Mouse (Mus musculus) frontal cortex, adult (tissue): ENCODE measurements around the gene Dna2.
"Not testable (repeated sequence)": the region's sequence is repeated elsewhere in the genome, so short reads cannot be mapped to it uniquely, and the experiment has no call there.

Experiments
- ATAC-seq: cut with Nextera tagmentation; 2 replicates; pipeline ENCODE4 v1.9.2; 2017; ENCODE audit warnings: mild to moderate bottlenecking, moderate library complexity, mixed read lengths; ENCODE audit not compliant: low TSS enrichment

The Dna2 gene

GRCm38 (mm10) chr10:62946738-62947471 lies at the start of gene Dna2:
Gene Dna2 (plus strand): TSS chr10:62947026.
- ATAC-seq, result peak; percentile 97

GRCm38 (mm10) chr10:62897437-62897836 lies 49.4 kb upstream of the Dna2 start:
- no peak for ATAC-seq

GRCm38 (mm10) chr10:62898061-62898460 lies 48.8 kb upstream of the Dna2 start:
- no peak for ATAC-seq

- no peak for ATAC-seq
These were observed 46.7 kb upstream of the Dna2 start for GRCm38 (mm10) chr10:62900144-62900543.

GRCm38 (mm10) chr10:62901826-62902225 lies 45.0 kb upstream of the Dna2 start:
- no peak for ATAC-seq

GRCm38 (mm10) chr10:62902829-62903228 lies 44.0 kb upstream of the Dna2 start:
- ATAC-seq, result no peak

GRCm38 (mm10) chr10:62906336-62906735 lies 40.5 kb upstream of the Dna2 start:
- no peak for ATAC-seq

- ATAC-seq, result not testable (repeated sequence)
These were observed 37.9 kb upstream of the Dna2 start, which contains the start of gene Tet1 for GRCm38 (mm10) chr10:62908896-62909295. Gene Tet1 (minus strand): TSS chr10:62908996.

GRCm38 (mm10) chr10:62911120-62911519 lies 35.7 kb upstream of the Dna2 start:
- no peak for ATAC-seq

- no peak for ATAC-seq
These were observed 27.8 kb upstream of the Dna2 start for GRCm38 (mm10) chr10:62918985-62919384.

GRCm38 (mm10) chr10:62919925-62920765 lies 26.7 kb upstream of the Dna2 start, which contains the start of gene Slc25a16:
Gene Slc25a16 (plus strand): TSS chr10:62920633.
- peak; percentile 95 for ATAC-seq

- peak; percentile 60 for ATAC-seq
These were observed 26.1 kb upstream of the Dna2 start for GRCm38 (mm10) chr10:62920766-62921156.

GRCm38 (mm10) chr10:62924096-62924635 lies 22.7 kb upstream of the Dna2 start:
- no peak for ATAC-seq

GRCm38 (mm10) chr10:62932381-62932780 lies 14.4 kb upstream of the Dna2 start:
- ATAC-seq, result no peak

- ATAC-seq, result no peak
These were observed 1.7 kb upstream of the Dna2 start for GRCm38 (mm10) chr10:62944975-62945580.

- no peak for ATAC-seq
These were observed 1.7 kb downstream of the Dna2 start for GRCm38 (mm10) chr10:62948551-62948950.

- no peak for ATAC-seq
These were observed 17.1 kb downstream of the Dna2 start for GRCm38 (mm10) chr10:62963956-62964355.

GRCm38 (mm10) chr10:62965796-62966195 lies 19.0 kb downstream of the Dna2 start:
- no peak for ATAC-seq

GRCm38 (mm10) chr10:62966291-62966690 lies 19.5 kb downstream of the Dna2 start:
- ATAC-seq, result no peak

GRCm38 (mm10) chr10:62971821-62972220 lies 25.0 kb downstream of the Dna2 start:
- ATAC-seq, result peak; percentile 23; the same call in 1 of the 2 replicates

GRCm38 (mm10) chr10:62979667-62980038 lies 32.8 kb downstream of the Dna2 start:
- peak; percentile 55 for ATAC-seq
